Mouse (Mus musculus) olfactory bulb, adult 2 months (tissue): Measurements from ENCODE around the gene Krtap5-1.

Source experiments
- CTCF ChIP-seq: fragments of 200-500 bp; IDR thresholded peaks from 2 replicates; pipeline ENCODE4 v1.5.1; 2012; ENCODE audit warnings: low read depth, mild to moderate bottlenecking, low read length, moderate library complexity; ENCODE audit not compliant: insufficient read depth
- POLR2A ChIP-seq: fragments of 200-500 bp; IDR thresholded peaks from 2 replicates; pipeline ENCODE4 v1.6.1; 2012; ENCODE audit warnings: mild to moderate bottlenecking, low read depth, low read length, moderate library complexity; ENCODE audit not compliant: insufficient read depth

- TF ChIP-seq POLR2A, result no peak
- no peak for TF ChIP-seq CTCF
Measured at GRCm38 (mm10) chr7:142320906-142321305, 24.0 kb upstream of the Krtap5-1 start.
